Mouse (Mus musculus): ENCODE results near the gene Gm9922. TPM values are rescaled to one million over a fixed set of nuclear protein-coding genes. Genes with fewer than 3 reads are reported as not detected.

Gm9922 gene
- total RNA-seq, 2 experiments from 2014 or later = not detected

DNA sequence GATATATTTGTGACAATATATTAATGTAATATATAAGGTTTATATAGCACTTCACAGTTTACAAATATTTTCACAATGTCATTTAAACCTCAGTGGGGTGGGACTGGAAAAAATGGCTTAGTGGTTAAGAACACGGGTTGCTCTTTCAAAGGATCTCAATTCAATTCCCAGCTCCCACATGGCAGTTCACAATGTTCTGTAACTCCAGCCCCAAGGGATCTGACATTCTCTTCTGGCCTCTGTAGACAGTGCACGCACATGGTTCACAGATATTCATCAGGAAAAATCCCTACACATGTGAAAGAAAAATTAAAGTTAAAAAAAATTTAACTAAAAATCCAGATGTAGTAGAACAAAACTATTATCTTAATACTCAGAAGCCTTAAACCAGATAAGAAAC is 41.2 kb downstream of the Gm9922 start:
- no peak for ATAC-seq (replicated peaks; ENCODE audit: poor library complexity)

- no peak for ATAC-seq (replicated peaks; ENCODE audit: poor library complexity)
Measured at GRCm38 (mm10) chr14:101687696-101688095, 41.9 kb downstream of the Gm9922 start.

Other genes starting within 250 kb of the Gm9922 start
- 9.4 and 11.5 TPM in 2 replicates for gene Tbc1d4, start 120.6 kb downstream of the Gm9922 start, total RNA-seq (2015)
- 7.5 and 8.1 TPM in 2 replicates for gene Tbc1d4, start 120.6 kb downstream of the Gm9922 start, total RNA-seq (2017)
- gene Commd6, start 89.1 kb downstream of the Gm9922 start, total RNA-seq (2015) = 45.3 and 59.3 TPM in 2 replicates
- 21.8 and 39.9 TPM in 2 replicates for gene Commd6, start 89.1 kb downstream of the Gm9922 start, total RNA-seq (2017)
- gene Uchl3, start 75.8 kb downstream of the Gm9922 start, total RNA-seq (2015) = 105 and 128 TPM in 2 replicates
- gene Uchl3, start 75.8 kb downstream of the Gm9922 start, total RNA-seq (2017) = 56.0 and 81.0 TPM in 2 replicates
- 0.44 TPM in 1 of 2 replicates, not detected in the other for gene Lmo7, start 143 bp upstream of the Gm9922 start, total RNA-seq (2015)
- gene Lmo7, start 143 bp upstream of the Gm9922 start, total RNA-seq (2017) = 0.10 and 0.54 TPM in 2 replicates

Measured in megakaryocyte progenitor cell, adult 5-6 weeks (primary cell).